26 mouse cellular contexts compared by ENCODE assay signal in the genomic region with DNA sequence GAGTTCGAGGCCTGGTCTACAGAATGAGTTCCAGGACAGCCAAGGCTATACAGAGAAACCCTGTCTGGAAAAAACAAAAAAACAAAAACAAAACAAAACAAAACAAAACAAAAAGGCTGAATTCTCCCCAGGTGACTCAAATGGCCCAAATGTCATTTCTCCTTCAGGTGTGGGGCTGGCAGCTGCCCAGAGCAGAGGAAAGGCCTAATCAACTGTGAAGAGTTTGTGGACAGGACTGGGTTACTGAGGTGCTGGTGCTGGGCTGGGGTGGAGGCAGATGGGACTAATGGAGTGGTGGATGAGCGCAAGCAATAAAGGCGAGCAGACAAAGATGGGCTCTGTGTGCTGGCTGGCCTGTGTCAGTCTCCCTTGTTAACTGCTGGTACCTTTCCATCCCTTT.
DNase-seq lines count a peak whose midpoint lies in the region; ATAC-seq and TF ChIP-seq lines count a peak whose summit lies in the region.
"Had no signal": no experiment of that assay in that cellular context is flagged by ENCODE, and none has a peak within 500 bp of the region (broad histone marks: within the 10 kb centered on the region; RNA-seq: fewer than 3 reads in every experiment).

No protein-coding gene starts in this region.

- no peak for ATAC-seq in intestine, embryonic 16.5 days
- no peak for ATAC-seq in intestine, postnatal 0 days
- no peak for ATAC-seq in lung, embryonic 16.5 days (ENCODE audit: low read depth)
- ATAC-seq: forebrain, embryonic 15.5 days; Patski had no signal

- no peaks in the 10 kb centered on the region for H3K27me3 ChIP-seq in intestine, embryonic 16.5 days (replicated peaks; ENCODE audit: control insufficient read depth, insufficient read depth, low read length)
- H3K27me3 ChIP-seq in intestine, postnatal 0 days (replicated peaks; ENCODE audit: control insufficient read depth, insufficient read depth, low read length), result no peaks in the 10 kb centered on the region
- no peaks in the 10 kb centered on the region for H3K27me3 ChIP-seq in lung, embryonic 16.5 days (ENCODE audit: control insufficient read depth, insufficient read depth, low read depth, low read length)
- no peaks in the 10 kb centered on the region for H3K27me3 ChIP-seq in small intestine, adult 2 months (ENCODE audit: control insufficient read depth, insufficient read depth, low read length)
- H3K27me3 ChIP-seq: forebrain, embryonic 15.5 days; limb, embryonic 12.5 days; liver, embryonic 13.5 days; Patski had no signal

- H3K36me3 ChIP-seq in intestine, embryonic 16.5 days (ENCODE audit: control insufficient read depth, insufficient read depth, low read length), result no peaks in the 10 kb centered on the region
- H3K36me3 ChIP-seq in intestine, postnatal 0 days (ENCODE audit: control insufficient read depth, insufficient read depth), result peaks cover 12% of the 10 kb centered on the region
- H3K36me3 ChIP-seq in lung, embryonic 16.5 days (ENCODE audit: control insufficient read depth, insufficient read depth, low read length), result peaks cover 3% of the 10 kb centered on the region; the same call in 1 of the 2 replicates
- H3K36me3 ChIP-seq in small intestine, adult 2 months (ENCODE audit: control insufficient read depth, insufficient read depth, low read length), result peaks cover 7% of the 10 kb centered on the region; the same call in 1 of the 2 replicates
- H3K36me3 ChIP-seq: forebrain, embryonic 15.5 days; hindbrain, embryonic 15.5 days; liver, embryonic 13.5 days; midbrain, embryonic 13.5 days had no signal

- H3K27ac ChIP-seq in intestine, embryonic 16.5 days (ENCODE audit: low read length), result peak overlapping the region; percentile 74; the same call in 1 of the 2 replicates
- no peak overlapping the region for H3K27ac ChIP-seq in intestine, postnatal 0 days (ENCODE audit: low read depth, low read length)
- H3K27ac ChIP-seq in lung, embryonic 16.5 days (ENCODE audit: low read length), result peak overlapping the region; percentile 43
- H3K27ac ChIP-seq in small intestine, adult 2 months (ENCODE audit: insufficient read depth, low read depth, low read length), result peak overlapping the region; percentile 7; the same call in 1 of the 2 replicates
- H3K27ac ChIP-seq: forebrain, embryonic 15.5 days; hindbrain, embryonic 15.5 days; layer of hippocampus, adult 2 months; limb, embryonic 12.5 days; liver, embryonic 13.5 days; midbrain, embryonic 13.5 days had no signal

- TF ChIP-seq CTCF in intestine, postnatal 0 days (IDR thresholded peaks at IDR 0.05; ENCODE audit: low read depth), result no peak
- TF ChIP-seq CTCF in small intestine, adult 2 months (IDR thresholded peaks at IDR 0.05; ENCODE audit: extremely low read depth, insufficient read length, insufficient replicate concordance, low read depth, low read length), result no peak

- no peak for TF ChIP-seq POLR2A in small intestine, adult 2 months (IDR thresholded peaks at IDR 0.05; ENCODE audit: low read depth, low read length)

- H3K4me3 ChIP-seq in intestine, embryonic 16.5 days (ENCODE audit: low read length), result no peak overlapping the region
- H3K4me3 ChIP-seq in intestine, postnatal 0 days (ENCODE audit: low read depth, low read length), result no peak overlapping the region
- no peak overlapping the region for H3K4me3 ChIP-seq in lung, embryonic 16.5 days (ENCODE audit: low read length)
- H3K4me3 ChIP-seq in small intestine, adult 2 months (ENCODE audit: low read depth, low read length), result no peak overlapping the region
- H3K4me3 ChIP-seq: embryonic facial prominence, embryonic 10.5 days; forebrain, embryonic 15.5 days; heart, embryonic 10.5 days; hindbrain, embryonic 15.5 days; layer of hippocampus, adult 2 months; limb, embryonic 12.5 days; liver, embryonic 13.5 days; midbrain, embryonic 13.5 days had no signal

- H3K9me3 ChIP-seq in intestine, embryonic 16.5 days (ENCODE audit: control insufficient read depth, low read length), result no peaks in the 10 kb centered on the region
- no peaks in the 10 kb centered on the region for H3K9me3 ChIP-seq in intestine, postnatal 0 days (ENCODE audit: control insufficient read depth)
- no peaks in the 10 kb centered on the region for H3K9me3 ChIP-seq in lung, embryonic 16.5 days (ENCODE audit: control insufficient read depth, low read length)
- H3K9me3 ChIP-seq: embryonic facial prominence, embryonic 10.5 days; forebrain, embryonic 15.5 days; heart, embryonic 10.5 days; hindbrain, embryonic 15.5 days; limb, embryonic 12.5 days; liver, embryonic 13.5 days; midbrain, embryonic 13.5 days had no signal

- DNase-seq in heart, adult 11 months, result peak; percentile 80
- no peak for DNase-seq in heart, postnatal 10 days
- no peak for DNase-seq in lung, postnatal 25 days (ENCODE audit: low spot score)
- no peak for DNase-seq in Muller cell, postnatal 12 days (ENCODE audit: inconsistent ontology term)
- DNase-seq: cerebellum, adult 11-12 months; cerebellum, postnatal 10 days; gastrocnemius, postnatal 10 days; layer of hippocampus, postnatal 36 days; liver, embryonic 13.5 days; right cerebral cortex, postnatal 14 days; spleen, adult 18-20 months; thymus, adult 2 months; thymus, postnatal 4 days had no signal

- H3K4me1 ChIP-seq in intestine, embryonic 16.5 days (ENCODE audit: control insufficient read depth, insufficient read depth, low read length), result peaks cover 16% of the 10 kb centered on the region
- H3K4me1 ChIP-seq in intestine, postnatal 0 days (replicated peaks; ENCODE audit: control insufficient read depth, insufficient read depth, low read length), result no peaks in the 10 kb centered on the region; the same call in 1 of the 2 replicates
- peaks cover 3% of the 10 kb centered on the region for H3K4me1 ChIP-seq in lung, embryonic 16.5 days (replicated peaks; ENCODE audit: control insufficient read depth, insufficient read depth, low read length)
- peaks cover 7% of the 10 kb centered on the region; the same call in 1 of the 2 replicates for H3K4me1 ChIP-seq in small intestine, adult 2 months (ENCODE audit: control insufficient read depth, insufficient read depth, insufficient read length, low read length)
- H3K4me1 ChIP-seq: hindbrain, embryonic 15.5 days; limb, embryonic 12.5 days; liver, embryonic 13.5 days; midbrain, embryonic 13.5 days had no signal

- H3K4me2 ChIP-seq in intestine, embryonic 16.5 days (ENCODE audit: low read depth, low read length), result no peak overlapping the region
- H3K4me2 ChIP-seq in intestine, postnatal 0 days (replicated peaks; ENCODE audit: low read depth), result no peak overlapping the region
- no peak overlapping the region for H3K4me2 ChIP-seq in lung, embryonic 16.5 days (ENCODE audit: low read depth, low read length)
- H3K4me2 ChIP-seq: forebrain, embryonic 15.5 days; hindbrain, embryonic 15.5 days; limb, embryonic 12.5 days; liver, embryonic 13.5 days; lung, embryonic 14.5 days; midbrain, embryonic 13.5 days had no signal

- intact Hi-C loops in heart, postnatal 10 days (cut with DNase I), result loop anchor here (5.0 to 10.0 kb wide), 2 partner anchors 248 to 1830 kb away; no protein-coding TSS in a partner anchor

- 97% methylated on average over 3 of the region's 3 CpGs for WGBS in intestine, embryonic 16.5 days
- WGBS in intestine, postnatal 0 days, result 92% methylated on average over 3 of the region's 3 CpGs
- WGBS in lung, embryonic 16.5 days, result 95% methylated on average over 3 of the region's 3 CpGs
- 92% methylated on average over 3 of the region's 3 CpGs for WGBS in small intestine, adult 2 months

- no peak overlapping the region for H3K9ac ChIP-seq in intestine, embryonic 16.5 days (ENCODE audit: low read depth, low read length)
- no peak overlapping the region for H3K9ac ChIP-seq in intestine, postnatal 0 days (ENCODE audit: low read depth, low read length)
- no peak overlapping the region for H3K9ac ChIP-seq in lung, embryonic 16.5 days (ENCODE audit: low read length)
- H3K9ac ChIP-seq: forebrain, embryonic 15.5 days; hindbrain, embryonic 15.5 days; limb, embryonic 12.5 days; liver, embryonic 13.5 days; lung, embryonic 14.5 days; midbrain, embryonic 13.5 days had no signal
